Mouse (Mus musculus) layer of hippocampus, postnatal 36 days (tissue): ENCODE results near the gene Zdhhc19. TPM values are rescaled to one million over a fixed set of nuclear protein-coding genes. Genes with fewer than 3 reads are reported as not detected.
A peak's percentile ranks its signal among the peaks of the same experiment; 100 is the strongest.

Experiments used
- DNase-seq, 2 experiments: peaks; one replicate each; pipeline ENCODE4 v3.0.0; 2022
- total RNA-seq, 2 experiments: library from RNA; stranded (reverse); gene quantifications; 2 replicates each; pipeline ENCODE4 v1.2.3; 2021

Zdhhc19 gene
- total RNA-seq, 2 experiments from 2014 or later = not detected

GRCm38 (mm10) chr16:32516006-32516962, 20.2 kb downstream of the Zdhhc19 start:
- DNase-seq = peak; percentile 74

DNA sequence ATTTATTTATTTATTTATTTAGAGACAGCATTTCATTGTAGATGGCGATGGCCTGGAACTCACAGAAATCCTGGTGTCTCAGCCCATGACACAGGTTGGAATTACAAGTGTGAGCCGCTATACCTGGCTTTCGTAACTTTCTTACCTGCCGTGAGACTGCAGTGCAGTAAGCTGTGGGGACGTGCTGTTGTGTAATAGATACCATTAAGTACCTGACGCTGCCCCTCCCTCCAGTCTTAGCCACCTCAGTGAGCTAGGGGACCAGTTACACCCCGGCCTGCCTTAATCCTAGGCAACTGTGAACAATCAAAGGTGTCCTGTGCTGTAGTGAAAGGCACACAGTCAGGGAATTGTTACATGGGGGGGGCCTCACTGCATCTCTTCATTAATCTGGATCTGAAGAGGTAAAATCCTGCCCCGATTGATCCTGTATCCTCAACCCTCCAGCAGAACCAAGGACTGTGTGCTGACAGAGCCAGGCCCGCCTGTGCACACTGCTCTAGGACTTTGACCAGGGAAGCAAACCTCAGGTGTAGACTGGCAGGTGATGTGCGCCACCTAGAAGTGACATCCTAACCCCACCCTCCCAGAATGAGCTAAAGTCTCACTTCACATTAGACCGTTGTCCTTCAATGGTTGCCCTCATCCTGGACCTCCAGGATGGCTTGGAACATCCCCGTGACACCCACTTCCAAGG, 21.9 kb downstream of the Zdhhc19 start:
- DNase-seq = no peak

DNA sequence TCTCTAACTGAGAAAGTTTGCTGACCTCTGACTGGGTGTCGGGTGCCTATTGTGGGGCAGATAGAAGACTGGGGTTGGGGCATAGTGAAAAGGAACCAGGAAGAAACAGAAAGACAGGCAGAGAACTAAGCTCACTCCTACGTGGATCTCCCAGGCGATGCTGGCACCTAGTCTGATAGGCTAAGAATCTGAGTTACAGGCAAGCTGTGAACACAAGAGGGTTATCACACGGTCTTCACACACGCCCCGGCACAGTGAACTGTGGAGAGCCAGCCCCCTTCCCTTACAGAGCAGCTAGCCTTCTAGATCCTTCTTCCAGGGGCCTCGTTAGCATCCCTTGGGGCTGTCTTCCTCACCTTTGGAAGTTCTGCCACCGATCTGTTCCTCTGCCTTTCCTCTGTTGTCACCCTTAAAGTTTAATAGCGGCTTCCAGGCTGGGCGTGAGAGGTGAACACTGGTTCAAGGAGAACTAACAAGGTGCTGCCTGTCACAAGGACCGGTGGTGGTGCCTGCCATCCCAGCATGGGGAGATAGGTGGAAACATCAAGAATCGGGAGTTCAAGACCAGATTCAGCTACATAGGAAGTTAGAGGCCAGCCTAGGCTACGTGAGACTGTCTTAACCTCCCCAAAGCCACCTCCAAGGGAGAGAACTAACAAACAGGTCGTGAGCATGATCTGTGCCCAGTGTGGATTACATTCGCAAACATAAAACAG, 23.7 kb downstream of the Zdhhc19 start:
- no peak for DNase-seq

GRCm38 (mm10) chr16:32520372-32520748, 24.3 kb downstream of the Zdhhc19 start:
- DNase-seq = no peak

DNA sequence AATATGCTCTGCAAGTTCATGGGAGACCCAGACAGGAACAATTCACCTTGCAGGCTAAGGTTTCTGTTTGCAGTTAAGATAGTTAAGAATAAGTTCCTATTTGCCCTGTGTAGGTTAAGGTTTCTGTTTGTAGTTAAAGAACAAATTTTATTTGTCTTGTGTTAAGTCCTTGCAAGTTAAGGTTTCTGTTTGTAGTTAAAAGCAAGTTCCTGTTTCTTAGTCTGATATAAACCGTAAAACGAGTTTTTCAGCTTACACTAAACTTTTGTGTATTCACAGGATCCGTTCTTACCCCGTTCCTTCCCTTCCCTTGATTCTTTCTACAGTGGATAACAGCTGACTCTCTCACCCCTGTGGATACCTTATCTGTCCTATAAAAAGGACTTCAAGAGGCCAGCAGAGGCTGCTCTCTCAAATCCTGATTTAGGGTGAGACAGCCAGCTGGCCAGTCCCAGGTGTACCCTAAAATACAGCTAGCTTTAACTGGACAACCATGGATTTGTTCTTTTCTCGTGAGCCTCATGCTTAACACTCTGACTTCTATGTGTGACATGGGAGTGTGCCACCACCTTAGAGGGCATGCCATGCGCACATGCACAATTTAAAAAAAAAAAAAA, 26.6 kb downstream of the Zdhhc19 start:
- no peak for DNase-seq

GRCm38 (mm10) chr16:32523462-32524243, 27.6 kb downstream of the Zdhhc19 start:
- DNase-seq = no peak

DNA sequence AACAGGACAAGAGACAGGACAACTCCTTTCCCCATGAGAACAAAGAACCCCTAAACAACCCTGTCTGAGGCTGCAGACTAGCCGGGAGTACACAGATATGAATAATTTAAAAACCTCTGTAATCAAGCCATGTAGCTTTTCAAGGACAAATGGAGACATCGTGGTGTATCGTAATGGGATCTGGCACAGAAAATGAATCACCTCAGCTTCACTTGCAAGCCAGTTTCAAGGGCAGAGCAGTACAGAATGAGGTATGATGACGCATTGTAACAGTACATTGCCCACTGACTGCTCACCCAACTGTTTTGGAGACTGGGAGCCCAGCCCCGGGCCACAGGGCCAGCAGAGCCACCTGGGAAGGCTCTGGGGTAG, 28.2 kb downstream of the Zdhhc19 start:
- DNase-seq = no peak

GRCm38 (mm10) chr16:32526906-32527305, 30.8 kb downstream of the Zdhhc19 start:
- DNase-seq = no peak

DNA sequence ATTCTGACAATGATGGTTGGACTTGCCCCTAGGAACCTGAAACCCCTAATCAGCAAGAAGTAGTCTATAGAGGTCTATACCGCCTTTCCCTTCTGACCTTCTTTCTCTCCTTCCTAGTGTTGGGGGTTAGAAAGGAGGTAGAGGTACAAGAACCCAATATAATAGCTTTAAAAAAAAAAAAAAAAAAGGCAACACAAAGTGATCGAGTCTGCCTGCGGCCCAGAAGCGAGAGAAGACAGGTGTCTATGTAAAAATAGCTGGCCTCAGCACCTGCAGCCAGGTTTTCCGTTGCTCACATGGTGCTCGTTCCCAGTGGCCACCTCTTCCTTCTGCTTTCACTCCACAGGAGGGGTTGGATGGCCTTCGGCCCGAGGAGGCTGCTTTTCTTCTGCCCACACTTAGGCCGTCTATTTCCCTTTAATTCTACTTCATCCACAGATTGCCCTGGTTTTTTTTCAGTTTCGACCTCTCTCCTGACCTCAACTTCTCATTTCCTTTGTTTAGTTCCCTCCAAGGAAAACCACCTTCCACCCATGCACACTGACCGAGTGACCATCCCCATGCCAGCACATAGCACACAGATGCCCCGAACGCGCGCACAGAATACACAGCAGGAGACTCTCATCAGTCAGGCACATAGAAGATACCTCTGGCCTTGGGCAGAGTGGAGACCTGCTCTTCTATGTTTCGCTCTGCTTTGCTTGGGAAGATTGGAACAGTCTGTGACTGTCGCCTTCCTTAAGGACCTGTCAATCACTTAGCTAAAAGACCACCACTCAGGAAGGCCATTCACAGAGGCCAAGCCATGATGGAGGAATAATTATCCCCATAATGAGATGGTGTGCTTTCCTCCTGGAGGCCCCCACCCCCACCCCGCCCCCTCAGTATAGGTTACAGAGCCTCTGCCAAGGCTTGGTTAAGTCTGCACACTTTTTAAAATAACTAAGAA, 37.1 kb downstream of the Zdhhc19 start:
- DNase-seq = no peak

DNA sequence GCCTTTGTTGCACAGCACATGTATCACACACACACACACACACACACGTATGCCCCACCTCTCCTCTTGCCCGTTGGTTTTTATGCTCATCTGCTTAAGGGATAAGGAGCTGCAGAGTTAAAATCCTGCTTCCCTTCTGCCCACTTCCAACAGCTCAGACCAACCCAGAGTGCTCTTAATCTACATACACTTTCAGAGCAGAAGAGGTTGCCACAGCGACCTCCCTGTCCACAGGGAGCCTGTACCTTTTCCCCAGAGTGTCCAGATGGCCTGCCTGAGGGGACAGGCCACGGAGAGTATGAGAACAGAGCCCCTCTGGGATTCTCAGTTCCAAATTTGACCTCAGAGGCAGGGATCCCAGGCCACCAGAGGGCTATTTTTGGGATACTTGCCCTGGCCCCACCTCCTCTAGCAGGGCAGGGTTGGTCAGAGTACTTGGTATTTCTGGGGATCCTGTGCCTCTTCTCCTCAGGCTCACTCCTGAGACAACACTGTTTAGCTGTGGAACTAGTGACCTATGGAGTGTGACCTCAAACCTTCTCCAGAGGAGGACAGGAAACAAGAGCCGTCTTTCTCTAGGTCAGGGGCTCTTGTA, 39.2 kb downstream of the Zdhhc19 start:
- DNase-seq = no peak

DNA sequence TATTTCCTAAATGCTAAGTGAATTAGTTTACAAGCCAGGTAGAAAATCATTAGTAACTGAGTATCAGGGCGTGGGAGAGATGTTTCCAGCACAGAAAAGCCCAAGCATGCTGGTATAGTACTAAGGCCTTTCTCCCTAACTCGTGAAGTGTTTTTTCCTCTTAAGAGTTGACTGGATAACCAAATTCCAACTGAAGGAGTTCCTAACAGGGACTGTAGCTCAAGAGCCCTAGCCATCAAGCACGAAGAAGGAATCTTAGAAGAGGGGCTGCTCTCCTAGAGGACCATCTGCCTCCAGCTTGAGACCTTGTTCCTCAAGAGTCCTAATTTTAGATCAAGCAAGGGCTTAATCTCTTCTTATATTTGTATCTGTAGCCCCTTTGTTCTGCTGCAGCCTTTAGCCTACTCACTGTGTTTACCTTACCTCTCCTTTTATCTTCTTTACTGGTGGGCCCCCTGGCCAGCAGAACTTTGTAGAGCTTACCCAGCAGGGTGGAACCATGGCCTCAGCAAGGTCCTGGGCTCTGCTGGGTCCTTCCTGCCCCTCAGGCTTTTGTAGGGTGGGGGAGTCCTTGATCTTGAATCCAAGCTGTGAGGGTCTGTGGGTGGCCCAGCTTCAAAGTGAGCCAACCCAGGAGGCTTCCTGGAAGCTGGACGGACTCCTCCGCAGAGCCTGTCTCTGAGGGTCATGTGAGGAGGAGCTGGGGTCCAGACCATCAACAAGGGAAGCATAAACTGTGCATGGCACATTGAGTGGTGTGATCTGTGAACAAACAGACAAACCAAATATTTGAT, 42.0 kb downstream of the Zdhhc19 start:
- DNase-seq = no peak

GRCm38 (mm10) chr16:32538761-32539255, 42.7 kb downstream of the Zdhhc19 start:
- no peak for DNase-seq

- DNase-seq = no peak
Observed at GRCm38 (mm10) chr16:32541338-32542179, 45.5 kb downstream of the Zdhhc19 start.

- DNase-seq = no peak
Observed at GRCm38 (mm10) chr16:32543422-32543821, 47.4 kb downstream of the Zdhhc19 start.

GRCm38 (mm10) chr16:32547156-32548068, 51.3 kb downstream of the Zdhhc19 start:
- no peak for DNase-seq

DNA sequence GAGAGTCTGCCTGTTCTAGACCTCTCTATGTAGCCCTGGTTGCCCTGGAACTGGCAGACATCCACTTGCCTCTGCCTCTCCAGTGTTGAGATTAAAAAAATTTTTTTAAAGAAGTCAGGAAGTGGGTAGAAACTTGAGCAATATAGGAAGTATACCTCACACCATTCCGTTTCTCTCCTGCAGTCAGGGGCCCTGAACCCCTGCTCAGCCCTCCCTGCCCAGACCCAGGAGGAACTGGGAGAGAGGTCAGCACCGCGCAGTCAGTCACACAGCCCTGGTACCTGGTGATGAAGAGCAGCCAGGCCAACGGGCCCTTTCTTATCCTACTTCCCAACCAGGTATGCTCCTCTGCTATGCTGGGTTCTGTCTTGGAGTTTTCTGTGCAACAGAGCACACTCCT, 54.0 kb downstream of the Zdhhc19 start:
- DNase-seq = no peak

DNA sequence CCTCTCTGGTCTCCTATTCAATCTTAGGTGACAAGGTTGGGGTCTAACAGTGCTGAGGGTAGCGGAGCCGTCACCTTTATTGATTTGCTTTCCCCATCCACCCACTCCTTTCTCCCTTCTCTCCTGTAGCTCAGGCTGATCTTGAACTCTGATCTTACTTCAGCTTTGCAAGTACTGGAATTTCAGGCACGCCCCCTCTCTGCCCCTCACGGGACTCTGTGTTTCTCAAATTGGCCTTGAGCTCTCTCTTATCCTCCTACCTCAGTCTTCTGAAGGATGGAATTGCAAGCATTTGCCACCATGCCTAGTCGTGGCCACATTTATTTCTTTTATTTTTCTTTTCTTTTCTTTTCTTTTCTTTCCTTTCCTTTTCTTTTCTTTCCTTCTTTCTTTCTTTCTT, 54.4 kb downstream of the Zdhhc19 start:
- no peak for DNase-seq
